Mouse (Mus musculus): Measurements from ENCODE around the gene Pptc7.

- TF ChIP-seq CTCF (IDR thresholded peaks at IDR 0.05; ENCODE audit: extremely low read depth, insufficient read length, insufficient replicate concordance, low read depth, low read length), result no peak
- no peak for TF ChIP-seq POLR2A (IDR thresholded peaks at IDR 0.05; ENCODE audit: low read depth, low read length)
Measured at GRCm38 (mm10) chr5:122283828-122284182, 360 bp upstream of the Pptc7 start.

Measured in small intestine, adult 2 months (tissue).